Mouse (Mus musculus): ENCODE measurements around the gene Wdr89.

DNA sequence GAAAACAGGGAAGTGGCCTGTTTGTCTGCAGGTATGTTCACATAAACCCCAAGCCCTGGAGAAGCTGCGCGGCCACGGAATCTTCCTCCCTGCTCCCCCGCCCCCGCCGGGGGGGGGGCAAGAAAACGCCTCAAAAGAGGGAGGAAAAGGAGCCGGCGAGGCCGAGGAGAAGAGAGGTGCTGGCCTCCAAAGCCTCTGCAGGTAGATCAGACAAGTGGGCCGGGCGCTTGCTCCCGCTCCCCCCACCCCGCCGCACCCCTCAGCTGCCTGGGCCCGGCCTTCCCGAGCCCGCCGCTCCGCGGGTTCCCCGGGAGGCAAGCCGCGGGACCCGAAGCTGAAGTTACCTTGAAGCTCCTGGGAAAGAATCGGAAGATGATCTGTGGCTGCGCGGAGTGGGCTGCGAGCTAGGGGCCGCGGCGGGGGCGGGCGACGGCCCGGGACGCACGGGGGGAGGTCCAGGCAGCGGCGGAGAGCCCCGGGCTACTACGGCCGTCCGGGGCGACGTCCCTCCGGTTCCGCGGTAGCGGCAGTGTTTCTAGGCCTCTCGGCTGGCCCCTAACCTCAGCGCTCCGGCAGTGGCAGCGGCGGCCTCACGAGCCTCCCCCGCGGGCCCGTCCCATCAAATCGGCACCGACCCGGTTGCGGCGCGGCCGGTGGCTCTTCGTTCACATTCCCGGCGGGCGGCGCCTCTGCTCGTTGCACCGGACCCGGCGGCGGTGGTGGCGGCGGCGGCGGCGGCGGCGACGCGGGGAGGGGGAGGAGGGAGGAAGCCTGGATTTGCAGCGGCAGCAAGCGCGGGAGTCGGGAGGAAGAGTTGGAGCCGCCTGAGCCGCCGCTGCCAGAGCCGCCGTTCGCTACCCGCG lies 73.8 kb downstream of the Wdr89 start:
- TF ChIP-seq CEBPB (IDR thresholded peaks at IDR 0.05; ENCODE audit: insufficient read depth, poor library complexity, severe bottlenecking) (no peak), MAX (IDR thresholded peaks at IDR 0.05; ENCODE audit: low read depth) (no peak), POLR2A (IDR thresholded peaks at IDR 0.05; ENCODE audit: insufficient read length, low read depth) (peak; percentile 24), TCF12 (IDR thresholded peaks at IDR 0.05; ENCODE audit: insufficient read depth, poor library complexity, severe bottlenecking) (no peak), E2F4 (IDR thresholded peaks at IDR 0.05; ENCODE audit: insufficient read depth) (no peak), REST (IDR thresholded peaks at IDR 0.05; ENCODE audit: insufficient read depth, insufficient read length) (no peak), MYOD1 (IDR thresholded peaks at IDR 0.05; ENCODE audit: control insufficient read depth in 1 of 3, insufficient read length in 2 of 3, low read depth in 2 of 3) (no peak)

Data from myocyte (in vitro differentiated cells).